Mouse (Mus musculus): ENCODE data around the gene Tchp.

Tchp gene

GRCm38 (mm10) chr5:114731969-114732368 is 24.4 kb downstream of the Tchp start:
- in situ Hi-C loops (cut with MboI; ENCODE audit: unreplicated experiment in 2 of 2), result no loop called here

GRCm38 (mm10) chr5:114733606-114734005 is 26.0 kb downstream of the Tchp start:
- in situ Hi-C loops (cut with MboI; ENCODE audit: unreplicated experiment in 2 of 2), result no loop called here

- in situ Hi-C loops (cut with MboI; ENCODE audit: unreplicated experiment in 2 of 2), result no loop called here
Measured at GRCm38 (mm10) chr5:114737090-114737887, 29.7 kb downstream of the Tchp start.

GRCm38 (mm10) chr5:114738707-114739241 is 31.2 kb downstream of the Tchp start:
- in situ Hi-C loops (cut with MboI; ENCODE audit: unreplicated experiment in 2 of 2), result no loop called here

GRCm38 (mm10) chr5:114740595-114740994 is 33.0 kb downstream of the Tchp start:
- in situ Hi-C loops (cut with MboI; ENCODE audit: unreplicated experiment in 2 of 2), result no loop called here

GRCm38 (mm10) chr5:114742572-114742971 is 35.0 kb downstream of the Tchp start:
- in situ Hi-C loops (cut with MboI; ENCODE audit: unreplicated experiment in 2 of 2), result no loop called here

GRCm38 (mm10) chr5:114742998-114743696 is 35.6 kb downstream of the Tchp start:
- in situ Hi-C loops (cut with MboI; ENCODE audit: unreplicated experiment in 2 of 2), result no loop called here

- in situ Hi-C loops (cut with MboI; ENCODE audit: unreplicated experiment in 2 of 2), result no loop called here
Measured at GRCm38 (mm10) chr5:114743697-114744090, 36.1 kb downstream of the Tchp start.

- in situ Hi-C loops (cut with MboI; ENCODE audit: unreplicated experiment in 2 of 2), result no loop called here
Measured at GRCm38 (mm10) chr5:114745581-114745980, 38.0 kb downstream of the Tchp start.

- in situ Hi-C loops (cut with MboI; ENCODE audit: unreplicated experiment in 2 of 2), result no loop called here
Measured at GRCm38 (mm10) chr5:114746886-114747285, 39.3 kb downstream of the Tchp start.

GRCm38 (mm10) chr5:114747521-114747920 is 40.0 kb downstream of the Tchp start:
- in situ Hi-C loops (cut with MboI; ENCODE audit: unreplicated experiment in 2 of 2), result no loop called here

- in situ Hi-C loops (cut with MboI; ENCODE audit: unreplicated experiment in 2 of 2), result no loop called here
Measured at GRCm38 (mm10) chr5:114750325-114750724, 42.8 kb downstream of the Tchp start.

GRCm38 (mm10) chr5:114752397-114752796 is 44.8 kb downstream of the Tchp start:
- in situ Hi-C loops (cut with MboI; ENCODE audit: unreplicated experiment in 2 of 2), result no loop called here

GRCm38 (mm10) chr5:114753384-114753783 is 45.8 kb downstream of the Tchp start:
- in situ Hi-C loops (cut with MboI; ENCODE audit: unreplicated experiment in 2 of 2), result no loop called here

- in situ Hi-C loops (cut with MboI; ENCODE audit: unreplicated experiment in 2 of 2), result no loop called here
Measured at GRCm38 (mm10) chr5:114759536-114760090, 52.1 kb downstream of the Tchp start.

- in situ Hi-C loops (cut with MboI; ENCODE audit: unreplicated experiment in 2 of 2), result no loop called here
Measured at GRCm38 (mm10) chr5:114761980-114762379, 54.4 kb downstream of the Tchp start.

- in situ Hi-C loops (cut with MboI; ENCODE audit: unreplicated experiment in 2 of 2), result loop anchor here in 1 of 2 experiments (5.0 kb wide), 1 partner anchor 42 kb away; no protein-coding TSS in a partner anchor
Measured at GRCm38 (mm10) chr5:114764812-114765735, 57.5 kb downstream of the Tchp start.

GRCm38 (mm10) chr5:114766686-114767085 is 59.1 kb downstream of the Tchp start:
- in situ Hi-C loops (cut with MboI; ENCODE audit: unreplicated experiment in 2 of 2), result loop anchor here in 1 of 2 experiments (5.0 kb wide), 1 partner anchor 41 kb away; no protein-coding TSS in a partner anchor

GRCm38 (mm10) chr5:114767185-114767584 is 59.6 kb downstream of the Tchp start:
- in situ Hi-C loops (cut with MboI; ENCODE audit: unreplicated experiment in 2 of 2), result loop anchor here in 1 of 2 experiments (5.0 kb wide), 1 partner anchor 40 kb away; no protein-coding TSS in a partner anchor

GRCm38 (mm10) chr5:114769786-114770185 is 62.2 kb downstream of the Tchp start:
- in situ Hi-C loops (cut with MboI; ENCODE audit: unreplicated experiment in 2 of 2), result loop anchor here (5.0 kb wide), 1 partner anchor 38 kb away; no protein-coding TSS in a partner anchor

All from v-Abl transformed pro-B cells (cell line).